ENCODE assay signal across 32 mouse cellular contexts in genomic region chr6:57356864-57357263, GRCm38 (mm10). TPM values are rescaled to one million over a fixed set of nuclear protein-coding genes. Genes with fewer than 3 reads are reported as not detected.
"Had no signal": no experiment of that assay in that cellular context is flagged by ENCODE, and none has a peak within 500 bp of the region (broad histone marks: within the 10 kb centered on the region; RNA-seq: fewer than 3 reads in every experiment).

No protein-coding gene starts in this region.

- H3K27ac ChIP-seq: gastrocnemius, adult 2 months; heart, embryonic 10.5 days; hindbrain, embryonic 10.5 days; hindbrain, embryonic 12.5 days; hindbrain, embryonic 14.5 days; intestine, embryonic 15.5 days; kidney, embryonic 15.5 days; kidney, postnatal 0 days; limb, embryonic 13.5 days; limb, embryonic 15.5 days; liver, embryonic 12.5 days had no signal

- H3K4me2 ChIP-seq: heart, embryonic 12.5 days; hindbrain, embryonic 12.5 days; hindbrain, embryonic 14.5 days; intestine, embryonic 15.5 days; kidney, embryonic 15.5 days; limb, embryonic 13.5 days; limb, embryonic 15.5 days; liver, embryonic 12.5 days had no signal

- H3K9ac ChIP-seq: heart, embryonic 12.5 days; hindbrain, embryonic 12.5 days; hindbrain, embryonic 14.5 days; intestine, embryonic 15.5 days; kidney, embryonic 15.5 days; limb, embryonic 13.5 days; limb, embryonic 15.5 days; liver, embryonic 12.5 days had no signal

- H3K27me3 ChIP-seq: heart, embryonic 12.5 days; hindbrain, embryonic 12.5 days; intestine, embryonic 15.5 days; kidney, embryonic 15.5 days; limb, embryonic 13.5 days; limb, embryonic 15.5 days; liver, embryonic 12.5 days had no signal

- ATAC-seq: hindbrain, embryonic 16.5 days; inflammation-experienced regulatory T-cells, adult 6 months; intestine, embryonic 15.5 days; intestine, postnatal 0 days; liver, embryonic 12.5 days had no signal

- H3K36me3 ChIP-seq: heart, embryonic 10.5 days; heart, embryonic 12.5 days; hindbrain, embryonic 10.5 days; hindbrain, embryonic 12.5 days; intestine, embryonic 15.5 days; kidney, embryonic 15.5 days; limb, embryonic 13.5 days; limb, embryonic 15.5 days; liver, embryonic 12.5 days had no signal

- H3K9me3 ChIP-seq: heart, embryonic 10.5 days; heart, embryonic 12.5 days; hindbrain, embryonic 10.5 days; hindbrain, embryonic 12.5 days; intestine, embryonic 15.5 days; kidney, embryonic 15.5 days; limb, embryonic 13.5 days; limb, embryonic 15.5 days; liver, embryonic 12.5 days had no signal

- DNase-seq: gastrocnemius, adult 2 months; gastrocnemius, postnatal 10 days; gastrocnemius, postnatal 25 days; heart, adult 18-20 months; heart, postnatal 10 days; heart, postnatal 4 days; kidney, adult 2 months; kidney, adult 9 months; kidney, postnatal 14 days; kidney, postnatal 36 days; layer of hippocampus, adult 9-11 months; layer of hippocampus, postnatal 36 days; left cerebral cortex, postnatal 4 days had no signal

- H3K4me3 ChIP-seq: gastrocnemius, adult 2 months; heart, embryonic 10.5 days; heart, embryonic 12.5 days; hindbrain, embryonic 10.5 days; hindbrain, embryonic 12.5 days; intestine, embryonic 15.5 days; kidney, embryonic 15.5 days; limb, embryonic 13.5 days; limb, embryonic 15.5 days; liver, embryonic 12.5 days had no signal

- H3K4me1 ChIP-seq: heart, embryonic 10.5 days; heart, embryonic 12.5 days; hindbrain, embryonic 10.5 days; hindbrain, embryonic 12.5 days; intestine, embryonic 15.5 days; kidney, embryonic 15.5 days; limb, embryonic 13.5 days; limb, embryonic 15.5 days; liver, embryonic 12.5 days had no signal

RNA-seq across cellular contexts. Expression of gene Vmn1r17, which starts 6.7 kb away (rescaled TPM):
- polyA plus RNA-seq: heart, embryonic 10.5 days; heart, embryonic 12.5 days; heart, embryonic 14.5 days; heart, embryonic 16.5 days; hindbrain, embryonic 10.5 days; hindbrain, embryonic 12.5 days; hindbrain, embryonic 14.5 days; hindbrain, embryonic 16.5 days; inflammation-experienced regulatory T-cells, adult 6 months; intestine, embryonic 15.5 days; intestine, postnatal 0 days; kidney, adult 2 months; kidney, embryonic 15.5 days; kidney, postnatal 0 days; large intestine, adult 2 months; limb, embryonic 11.5 days; limb, embryonic 13.5 days; limb, embryonic 15.5 days; liver, adult 2 months; liver, embryonic 12.5 days had no signal

RNA-seq across cellular contexts. Expression of gene Vmn1r16, which starts 27.6 kb away (rescaled TPM):
- polyA plus RNA-seq: heart, embryonic 10.5 days; heart, embryonic 12.5 days; heart, embryonic 14.5 days; heart, embryonic 16.5 days; hindbrain, embryonic 10.5 days; hindbrain, embryonic 12.5 days; hindbrain, embryonic 14.5 days; hindbrain, embryonic 16.5 days; inflammation-experienced regulatory T-cells, adult 6 months; intestine, embryonic 15.5 days; intestine, postnatal 0 days; kidney, adult 2 months; kidney, embryonic 15.5 days; kidney, postnatal 0 days; large intestine, adult 2 months; limb, embryonic 11.5 days; limb, embryonic 13.5 days; limb, embryonic 15.5 days; liver, adult 2 months; liver, embryonic 12.5 days had no signal

RNA-seq across cellular contexts. Expression of gene Vmn1r18, which starts 38.7 kb away (rescaled TPM):
- polyA plus RNA-seq: heart, embryonic 10.5 days; heart, embryonic 12.5 days; heart, embryonic 14.5 days; heart, embryonic 16.5 days; hindbrain, embryonic 10.5 days; hindbrain, embryonic 12.5 days; hindbrain, embryonic 14.5 days; hindbrain, embryonic 16.5 days; inflammation-experienced regulatory T-cells, adult 6 months; intestine, embryonic 15.5 days; intestine, postnatal 0 days; kidney, adult 2 months; kidney, embryonic 15.5 days; kidney, postnatal 0 days; large intestine, adult 2 months; limb, embryonic 11.5 days; limb, embryonic 13.5 days; limb, embryonic 15.5 days; liver, adult 2 months; liver, embryonic 12.5 days had no signal

RNA-seq across cellular contexts. Expression of gene Vmn1r19, which starts 46.7 kb away (rescaled TPM):
- polyA plus RNA-seq: heart, embryonic 10.5 days; heart, embryonic 12.5 days; heart, embryonic 14.5 days; heart, embryonic 16.5 days; hindbrain, embryonic 10.5 days; hindbrain, embryonic 12.5 days; hindbrain, embryonic 14.5 days; hindbrain, embryonic 16.5 days; inflammation-experienced regulatory T-cells, adult 6 months; intestine, embryonic 15.5 days; intestine, postnatal 0 days; kidney, embryonic 15.5 days; kidney, postnatal 0 days; large intestine, adult 2 months; limb, embryonic 11.5 days; limb, embryonic 13.5 days; limb, embryonic 15.5 days; liver, adult 2 months; liver, embryonic 12.5 days had no signal
